Mouse (Mus musculus): Measurements from ENCODE around the gene Kdm7a.

DNA sequence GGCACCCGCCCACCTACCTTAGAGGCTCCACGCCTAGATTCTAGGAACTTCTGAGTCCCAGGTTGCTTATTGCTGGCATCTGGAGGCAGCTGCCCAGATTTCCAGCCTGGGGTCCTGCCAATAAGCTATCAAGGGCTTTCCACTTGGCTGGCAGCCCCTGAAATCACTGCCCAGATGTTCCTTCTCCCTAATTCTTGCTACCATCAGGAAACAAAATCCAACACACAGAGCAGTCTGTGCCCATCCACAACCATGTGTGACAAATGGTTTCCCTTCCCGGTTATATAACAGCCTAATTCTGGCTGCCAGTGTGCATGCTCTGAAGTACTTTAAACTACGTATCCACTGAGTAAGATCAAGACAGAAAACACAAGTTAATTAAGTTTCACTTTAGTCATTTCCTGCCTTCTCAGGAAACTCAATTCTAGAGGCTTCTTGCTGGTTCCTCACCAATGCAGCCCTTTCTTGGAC is 34.9 kb upstream of the Kdm7a start:
- TF ChIP-seq CTCF (IDR thresholded peaks at IDR 0.05; ENCODE audit: borderline replicate concordance, control insufficient read depth, extremely low read depth, insufficient read depth, low read length, poor library complexity) (no peak), POLR2A (IDR thresholded peaks at IDR 0.05; ENCODE audit: control insufficient read depth, extremely low read depth, insufficient read depth, low read length, poor library complexity) (no peak)
